Mouse (Mus musculus): ENCODE measurements at regions not wholly inside any gene's neighbourhood (a gene's known extent, or its start where the extent isn't known, plus 50 kb on each side); places are given as distances from the start of the nearest gene placed in this dataset.
A peak's percentile ranks its signal among the peaks of the same experiment; 100 is the strongest.

GRCm38 (mm10) chr1:121842381-121843075 is 274.7 kb upstream of the Ddx18 start:
- no peak for DNase-seq (ENCODE audit: low spot score)

DNA sequence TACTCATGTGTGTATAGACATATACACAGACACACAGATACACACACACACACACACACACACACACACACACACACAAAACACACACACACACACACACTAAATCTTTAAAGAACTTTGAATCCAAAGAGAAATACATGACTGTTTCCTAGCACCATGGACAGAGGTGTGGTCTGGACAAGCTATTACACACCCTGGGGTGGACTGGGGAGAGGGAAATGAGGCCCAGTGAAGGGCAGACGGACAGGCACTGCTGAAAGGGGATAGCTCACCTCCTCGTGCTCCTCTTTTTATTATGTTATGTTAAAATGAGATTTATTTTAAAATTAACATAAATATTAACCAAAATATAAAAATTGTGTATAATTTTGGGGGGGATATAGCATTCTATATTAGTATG is 265.8 kb upstream of the Ddx18 start:
- no peak for DNase-seq (ENCODE audit: low spot score)

- DNase-seq (ENCODE audit: low spot score): peak; percentile 4
Observed at GRCm38 (mm10) chr1:121830242-121830641, 262.5 kb upstream of the Ddx18 start.

- DNase-seq (ENCODE audit: low spot score): no peak
Observed at GRCm38 (mm10) chr1:121822950-121823349, 255.2 kb upstream of the Ddx18 start.

- DNase-seq (ENCODE audit: low spot score): no peak
Observed at GRCm38 (mm10) chr1:121803338-121803737, 235.5 kb upstream of the Ddx18 start.

DNA sequence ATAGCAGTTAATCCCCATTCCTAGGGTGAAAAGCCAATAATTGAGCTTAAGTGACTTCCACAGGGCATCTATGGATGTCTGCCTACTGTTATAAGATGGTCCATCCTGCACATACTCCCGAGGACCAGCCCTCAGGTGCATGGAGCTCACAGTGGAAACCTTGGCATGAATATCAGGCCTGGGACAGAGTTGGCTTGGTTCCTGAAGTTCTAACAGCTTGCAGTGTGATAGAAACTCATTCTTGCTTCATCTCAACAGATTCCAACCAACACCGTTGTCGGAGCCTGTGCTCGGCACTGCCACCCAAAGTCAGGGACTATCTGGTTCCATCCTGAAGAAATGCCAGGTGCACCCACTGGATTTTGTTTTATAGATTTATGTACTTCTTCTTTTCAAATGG is 234.7 kb upstream of the Ddx18 start:
- no peak for DNase-seq (ENCODE audit: low spot score)

- DNase-seq (ENCODE audit: low spot score): peak; percentile 19
Observed at GRCm38 (mm10) chr1:121798502-121798901, 230.7 kb upstream of the Ddx18 start.

DNA sequence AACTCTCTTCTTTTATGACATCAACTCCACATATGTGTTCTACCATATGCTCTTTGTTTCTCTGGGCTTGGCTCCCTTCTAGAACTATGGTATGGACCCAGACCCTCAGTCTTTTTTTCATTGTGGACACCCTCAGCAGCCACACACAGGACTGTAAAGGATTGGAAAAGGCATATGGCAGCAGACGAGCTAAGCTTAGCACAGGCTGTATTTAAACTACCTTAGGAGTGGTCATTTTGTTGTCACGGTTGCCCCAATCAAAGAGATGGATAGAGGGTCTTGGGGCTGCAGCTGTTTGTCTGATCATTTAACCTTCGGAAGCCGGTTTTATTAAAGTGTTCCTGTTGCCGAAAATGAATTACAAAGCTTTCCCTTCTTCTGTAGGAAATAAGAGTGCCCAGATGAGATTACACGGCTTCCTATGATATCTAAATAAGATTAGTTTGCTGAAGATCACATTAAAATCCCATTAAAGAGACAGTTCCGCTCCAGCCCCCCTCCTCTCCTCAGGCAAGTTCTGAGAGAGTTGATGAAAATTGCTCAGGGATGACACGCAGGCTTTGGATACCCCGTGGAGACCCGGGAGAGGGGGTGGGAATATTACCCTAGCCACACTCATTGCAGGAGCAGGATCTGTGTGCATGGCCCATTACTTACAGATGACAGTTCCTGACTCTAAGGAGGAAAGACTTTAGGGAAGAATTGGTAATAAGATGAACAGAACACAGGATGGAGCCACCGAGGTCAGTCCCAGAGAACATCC is 227.4 kb upstream of the Ddx18 start:
- no peak for DNase-seq (ENCODE audit: low spot score)

- no peak for DNase-seq (ENCODE audit: low spot score)
Observed at GRCm38 (mm10) chr1:121785631-121786030, 217.8 kb upstream of the Ddx18 start.

- DNase-seq (ENCODE audit: low spot score): no peak
Observed at GRCm38 (mm10) chr1:121773988-121774387, 206.2 kb upstream of the Ddx18 start.

GRCm38 (mm10) chr1:121771444-121771843 is 203.7 kb upstream of the Ddx18 start:
- no peak for DNase-seq (ENCODE audit: low spot score)

GRCm38 (mm10) chr1:121770936-121771335 is 203.1 kb upstream of the Ddx18 start:
- no peak for DNase-seq (ENCODE audit: low spot score)

DNA sequence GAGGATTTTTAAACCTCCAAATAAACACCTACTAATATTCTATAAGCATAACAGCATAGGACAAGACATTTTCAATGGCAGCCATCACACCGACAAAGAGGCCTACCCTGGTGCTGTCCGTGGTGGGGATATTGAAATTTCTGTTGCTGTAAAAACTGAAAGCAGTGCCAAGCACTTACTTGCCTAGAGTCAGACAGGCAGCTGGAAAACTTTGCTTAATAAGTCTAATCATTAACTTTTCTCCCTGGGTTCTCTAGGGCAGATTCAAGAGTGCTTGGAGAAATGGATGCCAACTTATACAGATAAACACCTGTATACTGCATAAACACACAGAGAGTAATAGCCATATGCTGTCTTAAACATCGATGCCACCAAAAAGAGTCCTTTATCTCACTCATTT is 192.3 kb upstream of the Ddx18 start:
- no peak for DNase-seq (ENCODE audit: low spot score)

- no peak for DNase-seq (ENCODE audit: low spot score)
Observed at GRCm38 (mm10) chr1:121745181-121745580, 177.4 kb upstream of the Ddx18 start.

DNA sequence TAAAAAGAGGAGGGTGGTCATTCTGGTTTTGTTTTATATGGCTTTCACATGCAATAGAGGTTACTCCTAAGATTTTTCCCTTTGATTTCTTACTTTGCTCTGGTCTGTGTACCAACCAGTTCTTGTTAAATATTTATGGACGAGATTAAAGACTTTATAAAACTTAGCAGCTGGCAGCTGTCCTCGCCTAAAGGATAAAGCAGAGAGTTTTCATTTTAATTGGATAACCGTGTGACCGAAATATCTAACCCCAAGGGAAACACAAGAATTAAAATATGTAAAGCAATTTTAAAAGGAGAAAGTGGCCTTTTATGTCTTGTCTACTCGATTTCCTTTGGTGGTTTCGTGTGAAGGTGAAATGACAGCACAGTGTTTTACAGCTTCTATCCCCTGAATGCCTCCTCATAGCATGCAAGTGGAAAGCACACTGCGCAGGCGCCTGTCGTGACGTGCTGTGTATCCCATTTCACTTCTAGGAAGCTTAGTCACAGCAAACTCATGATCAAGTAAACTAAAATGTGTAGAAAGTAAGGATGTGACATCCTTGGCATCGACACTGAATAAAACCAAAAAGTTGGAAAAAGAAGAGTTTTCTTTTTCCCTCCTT is 167.4 kb upstream of the Ddx18 start:
- DNase-seq (ENCODE audit: low spot score): no peak

DNA sequence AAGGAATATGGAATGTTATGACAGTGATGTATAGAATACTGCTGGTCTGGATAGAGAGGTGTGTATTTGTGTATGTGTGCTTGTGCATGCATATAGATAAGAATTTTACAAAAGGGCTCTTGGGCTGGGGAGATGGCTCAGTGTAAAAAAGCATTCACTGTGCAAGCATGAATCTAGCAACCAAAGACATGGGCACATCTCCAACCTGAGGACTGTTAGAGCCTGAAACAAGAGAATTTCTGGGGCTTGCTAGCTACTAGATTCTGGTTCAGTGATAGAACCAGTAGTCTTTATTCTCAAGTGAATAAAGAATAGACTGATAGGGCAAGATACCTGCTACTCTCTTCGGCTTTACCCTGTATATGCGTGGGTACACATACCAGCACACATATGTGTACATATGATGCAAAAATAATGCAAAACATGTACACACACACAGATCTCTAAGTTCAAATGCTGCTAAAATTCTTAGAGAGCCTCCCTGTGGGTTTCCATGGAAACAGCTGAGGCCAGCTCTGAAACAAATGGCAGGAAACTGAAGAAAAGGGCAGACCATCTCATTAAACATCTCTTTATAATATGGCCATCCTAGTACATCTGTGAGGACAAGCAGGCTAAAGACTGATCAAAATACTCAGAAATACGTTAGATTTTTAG is 166.8 kb upstream of the Ddx18 start:
- no peak for DNase-seq (ENCODE audit: low spot score)

- no peak for DNase-seq (ENCODE audit: low spot score)
Observed at GRCm38 (mm10) chr1:121709317-121709860, 141.6 kb upstream of the Ddx18 start.

- no peak for DNase-seq (ENCODE audit: low spot score)
Observed at GRCm38 (mm10) chr1:121708301-121708700, 140.5 kb upstream of the Ddx18 start.

GRCm38 (mm10) chr1:121701826-121702225 is 134.0 kb upstream of the Ddx18 start:
- DNase-seq (ENCODE audit: low spot score): peak; percentile 10

GRCm38 (mm10) chr1:121653901-121654300 is 86.1 kb upstream of the Ddx18 start:
- no peak for DNase-seq (ENCODE audit: low spot score)

GRCm38 (mm10) chr1:121650071-121650470 is 82.3 kb upstream of the Ddx18 start:
- no peak for DNase-seq (ENCODE audit: low spot score)

GRCm38 (mm10) chr1:121631466-121631865 is 63.7 kb upstream of the Ddx18 start:
- no peak for DNase-seq (ENCODE audit: low spot score)
